Mouse (Mus musculus) embryo, embryonic 10.5 days (tissue): ENCODE measurements around the gene Sncb.
"Not testable (repeated sequence)": the region's sequence is repeated elsewhere in the genome, so short reads cannot be mapped to it uniquely, and the experiment has no call there.

ENCODE experiments used
- DNase-seq: peaks from one replicate; pipeline ENCODE4 v3.0.0-alpha.2; 2015; ENCODE audit warnings: low spot score

Gene Sncb

DNA sequence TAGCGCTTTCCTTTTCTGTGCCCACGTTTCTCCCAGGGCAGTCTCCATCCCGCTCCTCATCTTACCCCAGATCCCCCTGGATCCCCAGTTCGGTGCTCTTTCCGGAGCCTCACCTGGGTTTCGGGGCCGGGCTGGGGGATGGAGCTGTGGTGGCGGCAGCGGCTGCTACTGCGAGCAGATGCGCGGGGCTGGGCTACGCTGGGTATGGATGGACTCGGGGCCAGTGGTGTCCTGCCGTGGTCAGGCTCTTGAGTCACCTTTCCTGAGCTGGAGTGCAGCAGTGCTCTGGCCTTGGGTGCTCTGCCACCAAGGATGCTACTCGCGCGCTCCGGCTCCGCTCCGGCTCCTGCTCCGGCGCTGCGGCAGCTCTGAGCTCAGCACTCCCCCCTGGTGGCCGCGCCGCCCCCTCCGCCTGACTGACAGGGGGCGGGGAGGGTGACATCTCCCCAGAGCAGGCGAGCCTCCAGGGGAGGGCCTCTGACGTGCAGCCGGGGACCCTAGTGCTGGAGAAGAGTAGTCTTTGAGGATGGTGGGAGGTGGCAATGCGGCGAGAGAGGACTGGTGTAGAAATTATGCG lies at the start of gene Sncb:
TSS of gene Sncb (minus strand) at position 404 of the 577 bp plus-strand sequence.
- peak; percentile 74 for DNase-seq

DNA sequence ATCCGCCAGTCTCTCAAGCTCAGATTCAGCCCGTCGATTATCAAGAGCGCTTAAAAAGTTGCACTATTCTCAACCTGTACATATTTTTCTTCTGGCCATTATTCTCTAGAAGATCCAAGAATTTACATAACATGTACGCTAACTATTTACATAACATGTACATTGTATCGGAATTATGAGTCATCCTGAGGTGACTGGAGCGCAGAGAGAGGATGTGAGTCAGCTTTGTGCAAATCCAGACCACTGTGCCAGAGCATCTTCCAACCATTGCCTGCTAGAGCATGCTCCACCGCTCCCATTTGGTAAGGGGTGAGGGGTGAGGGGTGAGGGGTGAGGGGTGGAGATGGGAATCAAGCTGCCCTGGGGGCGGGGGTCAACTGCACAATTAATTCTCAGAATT lies 47.0 kb upstream of the Sncb start:
- no peak for DNase-seq

DNA sequence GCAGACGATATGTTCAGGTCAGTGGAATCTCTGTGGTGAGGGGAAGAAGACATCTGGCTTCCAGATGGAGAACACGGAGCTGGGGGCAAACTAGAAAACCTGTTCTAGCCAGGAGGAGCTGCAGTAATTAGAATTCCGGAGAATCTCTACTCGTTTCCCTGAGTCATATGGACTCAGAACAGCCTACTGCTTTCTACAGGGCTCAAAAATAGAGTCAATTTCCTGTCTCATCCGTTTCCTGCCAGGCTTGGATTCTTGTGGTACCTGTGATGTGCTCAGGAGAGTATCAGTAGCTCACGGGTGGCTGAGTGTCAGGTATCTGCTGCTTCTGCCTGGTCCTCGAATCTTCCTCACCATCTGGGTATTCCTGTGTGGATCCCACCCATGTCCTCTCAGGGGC lies 45.1 kb upstream of the Sncb start:
- no peak for DNase-seq

DNA sequence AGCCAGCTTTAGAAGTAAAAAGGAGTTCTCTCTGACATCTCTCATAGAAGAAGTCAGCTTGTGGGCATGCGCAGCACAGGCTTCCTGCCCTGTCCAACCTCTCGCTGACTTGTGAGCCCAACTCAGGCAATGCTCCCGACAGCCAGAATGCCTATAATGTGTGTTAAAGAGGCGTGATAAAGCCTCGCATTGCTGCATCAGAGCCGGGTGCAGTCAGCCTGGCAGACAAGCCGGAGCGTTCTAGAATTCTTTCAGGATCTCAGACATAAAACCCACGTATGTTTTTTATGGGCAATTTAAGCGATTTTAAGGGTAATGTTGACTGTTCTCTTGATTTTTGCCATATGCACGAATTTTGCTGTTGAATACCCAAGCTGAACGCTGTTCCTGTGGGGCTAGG lies 41.7 kb upstream of the Sncb start:
- DNase-seq = no peak

DNA sequence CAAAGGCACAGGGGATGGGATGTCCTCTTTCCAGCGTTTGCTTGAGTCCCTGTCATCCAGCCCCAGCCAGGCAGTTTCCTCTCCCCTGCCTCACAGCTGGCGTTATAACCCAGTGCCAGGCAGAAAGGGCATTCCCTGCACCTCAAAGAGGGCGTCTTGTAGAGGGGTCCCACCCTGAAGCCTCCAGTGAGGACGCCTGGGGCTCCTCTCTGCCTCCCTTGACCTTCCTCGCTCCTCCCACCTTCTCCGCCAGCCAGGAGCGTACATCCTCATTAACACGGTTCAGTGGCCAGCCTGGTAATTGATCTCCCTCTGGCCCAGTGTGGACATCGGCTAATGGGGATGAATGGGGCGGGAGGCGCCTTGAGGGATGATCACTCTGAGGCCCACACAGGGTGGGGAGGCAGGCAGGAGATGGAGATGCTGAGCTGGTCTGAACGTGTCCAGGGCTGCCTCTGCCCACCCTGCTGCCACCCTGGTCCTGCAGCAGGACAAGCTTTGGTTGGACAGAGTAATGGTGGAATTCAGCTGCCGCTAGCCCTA lies 40.1 kb upstream of the Sncb start:
- DNase-seq = peak; percentile 68

DNA sequence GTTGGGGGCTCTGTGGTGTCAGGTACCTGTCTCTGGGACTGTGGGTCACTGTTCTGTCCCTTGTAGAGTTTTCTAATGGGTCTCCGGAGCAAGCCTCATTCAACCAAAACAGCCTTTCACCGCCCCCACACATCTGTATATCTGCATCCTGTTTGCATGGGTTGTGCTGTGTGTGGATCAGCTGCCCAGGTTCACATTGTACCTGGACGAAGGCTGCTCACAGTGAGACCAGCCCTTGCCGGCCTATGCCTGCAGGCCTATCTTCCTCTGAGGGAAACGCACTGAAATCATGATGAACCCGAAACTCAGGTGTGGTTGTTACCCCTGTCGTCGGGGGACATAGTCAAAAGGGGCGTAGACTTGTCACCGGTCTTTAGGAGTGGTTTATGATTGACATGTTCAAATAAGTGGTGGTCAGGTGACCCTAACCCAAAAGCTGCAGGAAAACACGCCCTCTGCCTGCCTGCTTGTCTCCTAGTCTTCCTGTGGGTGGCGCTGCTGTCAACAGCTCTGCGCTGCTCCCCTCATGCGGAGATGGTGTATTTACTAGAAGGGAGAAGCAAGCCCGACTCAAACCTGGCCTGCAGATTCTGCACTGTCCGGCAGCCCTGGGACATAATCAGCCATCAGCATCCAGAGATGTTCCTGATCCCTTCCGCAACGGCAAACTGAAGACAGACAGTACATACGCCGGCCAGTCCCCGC lies 38.9 kb upstream of the Sncb start:
- DNase-seq = peak; percentile 73

DNA sequence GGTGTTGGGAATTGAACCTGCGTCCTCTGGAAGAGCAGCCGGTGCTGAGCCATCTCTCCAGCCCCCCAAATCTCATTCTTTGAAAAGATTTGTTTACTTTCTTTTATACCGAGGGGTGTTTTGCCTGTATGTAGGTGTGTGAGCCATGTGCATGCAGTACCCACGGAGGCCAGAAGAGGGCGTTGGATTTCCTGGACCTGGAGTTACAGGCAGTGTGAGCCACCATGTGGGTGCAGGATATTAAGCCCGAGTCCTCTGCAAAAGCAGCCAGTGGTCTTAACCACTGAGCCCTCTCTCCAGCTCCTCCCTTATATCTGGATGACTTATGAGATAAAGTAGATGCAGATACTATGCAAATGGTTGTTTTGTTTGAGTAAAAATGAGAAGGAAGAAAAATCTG lies 36.6 kb upstream of the Sncb start:
- DNase-seq = no peak

DNA sequence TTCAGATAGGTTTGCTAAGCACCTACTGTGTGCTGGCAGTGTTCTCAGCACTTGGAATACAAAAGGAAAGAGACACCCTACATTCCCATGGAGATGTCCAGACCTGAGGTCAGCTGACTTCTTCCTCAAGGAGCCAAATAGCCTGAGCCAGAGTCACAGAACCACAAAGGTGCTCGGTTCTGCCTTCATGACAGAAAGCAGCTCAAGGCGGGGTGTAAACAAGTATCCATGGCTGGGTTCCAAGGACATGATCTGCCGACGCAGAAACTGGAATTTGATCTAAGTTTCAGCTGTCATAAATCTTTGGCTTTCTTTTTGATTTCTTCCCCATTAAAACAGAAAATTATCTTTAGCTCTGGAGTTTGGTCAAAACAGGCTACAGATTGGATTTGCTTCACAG lies 33.8 kb upstream of the Sncb start:
- DNase-seq = no peak

DNA sequence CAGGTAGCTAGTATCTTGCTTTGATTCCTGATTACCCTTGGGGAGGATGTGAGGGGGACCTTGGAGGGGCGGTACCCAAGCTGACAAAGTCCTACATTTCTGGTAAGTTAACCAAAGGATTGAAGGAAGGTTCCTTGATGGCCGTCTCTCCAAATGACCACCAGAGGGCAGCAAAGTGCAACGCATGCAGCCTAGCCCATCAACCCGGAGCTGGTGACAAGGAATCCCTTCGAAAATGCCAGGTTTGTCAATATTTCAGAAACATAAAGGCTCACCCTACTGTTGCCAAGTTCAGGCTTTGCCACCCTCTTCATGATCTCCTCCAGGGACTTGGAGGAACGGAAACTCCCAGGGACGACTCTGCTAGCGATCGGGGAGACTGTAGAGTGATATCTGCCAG lies 33.3 kb upstream of the Sncb start:
- peak; percentile 89 for DNase-seq

DNA sequence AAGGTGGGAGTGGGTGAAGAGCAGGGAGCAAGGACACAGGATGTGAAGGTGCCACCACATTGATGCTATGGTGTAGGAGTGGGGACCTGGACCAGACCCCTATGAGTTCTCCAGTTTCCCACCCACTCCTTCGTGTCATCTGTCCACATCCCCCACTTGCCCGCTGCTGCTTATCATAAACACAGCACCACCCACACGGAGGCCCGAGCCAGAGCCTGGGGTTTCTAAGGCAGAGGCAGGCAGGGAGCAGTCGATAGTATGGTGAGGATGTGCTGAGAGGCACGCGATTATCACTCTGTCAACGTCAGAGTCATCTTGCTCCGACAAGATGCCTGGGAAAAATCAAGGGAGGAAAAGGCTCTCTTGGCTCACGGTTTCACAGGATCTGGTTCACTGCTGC lies 32.3 kb upstream of the Sncb start:
- no peak for DNase-seq

DNA sequence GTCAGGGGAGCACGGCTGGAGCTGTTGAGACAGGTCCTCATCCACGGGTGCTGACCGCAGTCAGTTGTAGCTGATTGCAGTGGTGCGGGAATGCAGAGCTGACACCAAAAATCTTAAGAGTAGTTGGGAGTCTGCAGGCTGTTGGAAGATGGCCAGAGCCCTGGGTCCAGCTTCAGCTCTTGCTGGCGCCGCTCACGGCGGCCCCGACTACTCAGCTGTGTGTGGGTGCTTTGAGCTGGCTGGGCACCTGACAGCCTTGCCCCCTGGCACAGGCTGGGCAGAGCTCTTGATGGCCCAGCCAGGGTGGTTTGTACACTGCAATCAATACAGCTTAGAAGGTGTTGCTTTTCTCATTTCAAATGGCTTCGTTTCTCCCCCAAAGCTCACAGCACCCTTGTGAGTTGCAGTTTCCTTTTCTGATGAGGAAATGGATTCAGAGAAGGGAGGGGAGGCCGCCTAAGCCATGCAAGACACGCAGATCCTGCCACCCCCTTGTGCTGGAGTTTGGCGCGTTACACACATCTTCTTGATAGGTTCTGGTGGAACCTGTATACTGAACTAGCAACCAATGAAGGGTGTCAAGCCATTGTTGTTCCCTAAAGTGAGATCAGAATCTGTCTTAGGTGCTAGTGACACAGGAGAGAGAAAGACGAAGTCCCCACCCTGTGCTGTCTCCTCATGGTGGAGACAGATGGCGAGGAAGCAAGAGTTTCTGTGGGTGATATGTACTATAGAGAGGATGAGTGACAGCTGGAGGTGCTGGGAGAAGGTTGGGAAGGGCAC lies 31.7 kb upstream of the Sncb start:
- no peak for DNase-seq

DNA sequence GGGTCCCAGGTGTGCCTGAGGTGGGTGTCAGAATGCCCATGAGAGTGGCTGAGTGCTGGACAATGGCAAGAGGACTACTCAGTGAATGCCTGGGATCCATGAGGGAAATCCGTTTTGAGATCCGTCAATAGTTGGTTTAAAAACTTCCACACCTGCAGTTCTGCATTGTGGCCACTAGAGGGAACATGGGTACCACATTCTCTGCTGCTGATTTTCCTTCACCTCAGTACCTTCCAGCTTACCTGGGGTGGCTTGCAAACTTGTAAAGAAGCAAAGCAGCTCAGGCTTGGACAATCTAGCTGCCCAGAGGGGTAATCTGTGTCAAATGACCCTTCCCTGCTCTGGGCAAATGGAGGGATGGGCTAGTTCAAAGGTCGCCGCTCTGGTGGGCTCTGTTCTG lies 31.0 kb upstream of the Sncb start:
- peak; percentile 80 for DNase-seq

DNA sequence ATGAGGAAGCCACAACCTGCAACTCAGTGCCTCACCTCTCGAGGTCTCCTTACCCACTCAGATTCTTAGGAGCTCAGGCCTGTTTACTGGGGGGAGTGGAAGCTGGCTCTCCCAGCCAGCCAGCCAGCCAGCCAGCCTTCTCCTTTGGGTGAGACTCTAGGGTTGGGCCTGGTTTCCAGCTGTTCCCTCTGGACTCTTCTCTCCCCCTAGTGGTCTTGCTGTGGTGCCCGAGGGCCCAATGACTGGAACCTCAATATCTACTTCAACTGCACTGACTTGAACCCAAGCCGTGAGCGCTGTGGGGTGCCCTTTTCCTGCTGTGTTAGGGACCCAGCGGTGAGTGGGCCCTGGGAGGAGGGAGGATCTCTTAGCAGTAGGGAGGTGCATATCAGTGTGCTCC lies 28.4 kb upstream of the Sncb start:
- DNase-seq = no peak

DNA sequence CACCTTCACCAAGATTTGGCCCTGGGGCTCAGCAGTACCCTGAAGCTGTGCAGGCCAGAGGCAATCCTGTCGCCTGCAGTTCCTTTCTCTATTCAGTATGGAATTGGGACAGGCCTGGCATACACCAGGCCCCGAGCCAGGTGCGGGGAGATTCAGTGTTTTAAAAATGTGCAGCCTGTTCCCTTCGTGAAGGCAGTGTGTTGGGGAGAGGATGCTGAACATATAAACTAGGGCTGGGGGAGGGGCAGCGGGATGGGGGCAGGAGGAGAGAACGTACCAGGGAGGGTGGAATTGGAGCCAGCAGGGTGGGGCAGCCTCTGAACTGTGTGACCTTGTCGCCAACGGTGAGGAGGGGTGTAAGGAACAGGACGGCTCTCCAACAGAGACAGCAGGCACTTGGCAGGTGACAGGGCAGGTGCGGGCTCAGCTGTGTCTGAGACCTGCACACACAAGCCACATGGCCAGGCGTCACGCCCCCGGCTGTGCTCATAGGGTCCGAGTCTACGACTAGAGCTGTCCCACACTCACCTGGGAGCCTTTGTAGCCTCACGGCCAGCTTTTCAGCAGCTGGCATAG lies 27.7 kb upstream of the Sncb start:
- DNase-seq = no peak

DNA sequence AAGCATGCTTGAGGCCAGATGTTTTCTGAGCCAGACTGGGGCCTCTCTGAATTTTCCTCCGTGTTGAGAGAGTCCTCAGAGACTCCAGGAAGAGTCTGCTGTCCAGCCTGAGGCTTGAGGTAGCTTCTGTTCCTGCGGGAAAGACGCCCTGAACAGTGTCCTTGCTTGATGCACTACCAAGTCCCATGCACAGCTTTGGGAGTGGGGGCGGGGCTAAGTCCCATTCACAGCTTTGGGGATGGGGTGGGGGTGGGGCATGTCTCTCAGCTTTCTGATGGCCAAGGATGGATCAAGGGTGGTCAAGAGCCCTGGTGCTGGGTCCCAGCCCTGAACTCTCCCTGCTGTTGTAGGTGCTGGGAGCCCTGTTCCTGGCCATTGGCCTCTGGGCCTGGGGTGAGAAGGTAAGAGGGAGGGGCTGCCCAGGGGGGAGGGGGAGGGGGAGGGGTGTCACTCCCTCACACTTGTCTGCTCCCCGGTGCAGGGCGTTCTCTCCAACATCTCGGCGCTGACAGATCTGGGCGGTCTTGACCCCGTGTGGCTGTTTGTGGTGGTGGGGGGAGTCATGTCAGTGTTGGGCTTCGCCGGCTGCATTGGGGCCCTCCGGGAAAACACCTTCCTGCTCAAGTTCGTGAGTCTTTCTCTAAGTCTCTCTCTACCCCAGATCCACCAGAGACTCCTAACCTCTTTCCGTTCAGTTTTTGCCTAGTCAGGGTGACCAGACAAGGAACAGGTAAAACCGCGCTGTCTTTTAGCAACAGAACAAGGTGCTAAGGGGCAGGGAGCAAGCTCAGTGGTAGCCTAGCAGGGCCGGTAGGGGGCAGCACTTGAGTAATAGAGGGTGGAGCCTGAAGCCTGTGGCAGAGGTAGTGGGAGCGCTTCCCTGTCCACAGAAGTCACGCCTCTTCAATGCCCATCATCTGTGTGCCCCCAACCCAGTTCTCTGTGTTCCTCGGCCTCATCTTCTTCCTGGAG lies 26.1 kb upstream of the Sncb start:
- DNase-seq = peak; percentile 38

DNA sequence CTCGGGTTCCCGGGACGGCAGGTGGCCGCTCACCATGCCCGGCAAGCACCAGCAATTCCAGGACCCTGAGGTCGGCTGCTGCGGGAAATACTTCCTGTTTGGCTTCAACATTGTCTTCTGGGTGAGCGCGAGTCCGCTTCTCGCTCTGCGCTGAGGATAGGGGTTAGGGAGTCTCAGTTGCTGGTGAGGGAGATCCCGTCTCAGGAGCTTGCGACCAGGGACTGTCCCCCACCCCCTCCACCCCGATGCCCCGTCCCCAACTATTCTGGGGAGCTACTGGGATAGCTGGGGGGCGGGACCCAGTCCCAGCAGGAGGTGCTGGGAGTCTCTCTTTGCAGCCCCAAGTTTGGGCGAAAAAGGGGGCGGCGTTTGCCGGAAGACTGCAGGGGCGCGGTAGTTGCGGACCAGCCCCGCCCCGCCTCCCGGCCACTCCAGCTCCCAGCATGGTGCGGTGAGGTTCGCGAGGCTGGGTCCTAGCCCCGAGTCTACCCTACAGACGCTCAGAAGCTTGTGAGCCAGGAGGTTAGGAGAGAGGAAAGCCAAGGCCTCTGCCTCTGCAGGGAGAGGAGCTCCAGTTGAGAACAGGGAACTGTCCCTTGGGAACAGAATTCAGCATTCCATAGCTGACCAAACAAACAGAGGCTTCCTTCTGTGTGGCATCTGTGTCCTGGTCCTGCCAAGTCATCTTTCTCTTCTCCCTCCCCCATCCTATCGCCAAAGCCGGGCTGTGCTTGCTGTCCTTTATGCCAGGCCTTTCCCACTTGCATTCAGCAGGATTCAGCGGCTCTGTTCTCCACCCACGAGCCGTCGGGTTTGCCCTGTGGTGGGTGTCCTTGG lies 23.4 kb upstream of the Sncb start:
- DNase-seq = peak; percentile 54

DNA sequence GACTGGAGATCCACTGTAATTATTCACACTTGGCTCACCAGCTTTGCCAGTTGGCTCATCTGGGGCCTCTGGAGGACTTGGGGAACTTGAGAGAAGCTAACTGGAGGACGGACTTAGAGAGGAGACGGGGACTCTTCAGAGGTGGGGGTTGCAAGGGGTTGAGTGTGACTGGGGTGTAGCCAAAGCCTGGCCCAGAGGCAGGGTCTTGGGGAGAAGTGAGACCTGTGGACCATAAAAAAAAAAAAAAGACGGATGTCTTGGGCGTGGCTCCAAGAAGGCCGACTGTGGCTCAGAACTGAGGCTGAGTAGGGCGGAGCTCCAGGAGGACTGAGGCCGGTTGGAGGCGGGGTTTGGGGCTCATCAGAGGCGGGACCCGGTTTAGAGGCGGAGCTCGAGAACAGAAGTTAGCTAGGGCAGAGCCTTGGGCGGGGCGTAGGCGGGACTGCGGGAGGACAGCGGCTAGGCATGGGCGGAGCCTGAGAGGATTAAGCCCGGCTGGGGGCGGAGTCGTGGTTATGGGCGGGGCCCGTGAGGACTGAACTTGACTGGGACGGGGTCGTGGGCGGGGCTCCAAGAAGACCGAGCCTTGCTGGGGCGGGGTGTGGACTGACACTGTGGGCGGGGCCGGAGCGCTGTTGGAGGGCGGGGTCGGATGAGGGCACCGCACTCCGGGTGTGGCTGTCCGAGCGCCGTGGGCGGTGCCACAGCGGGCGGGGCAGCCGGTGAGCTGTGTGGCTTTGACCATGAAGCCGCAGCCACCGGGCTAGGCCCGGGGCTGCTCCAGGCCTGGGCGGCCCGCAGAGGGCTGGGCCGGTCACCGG lies 22.6 kb upstream of the Sncb start, which contains the start of gene Tspan17:
TSS of gene Tspan17 (plus strand) at position 638 of the 821 bp plus-strand sequence.
- DNase-seq = peak; percentile 99

DNA sequence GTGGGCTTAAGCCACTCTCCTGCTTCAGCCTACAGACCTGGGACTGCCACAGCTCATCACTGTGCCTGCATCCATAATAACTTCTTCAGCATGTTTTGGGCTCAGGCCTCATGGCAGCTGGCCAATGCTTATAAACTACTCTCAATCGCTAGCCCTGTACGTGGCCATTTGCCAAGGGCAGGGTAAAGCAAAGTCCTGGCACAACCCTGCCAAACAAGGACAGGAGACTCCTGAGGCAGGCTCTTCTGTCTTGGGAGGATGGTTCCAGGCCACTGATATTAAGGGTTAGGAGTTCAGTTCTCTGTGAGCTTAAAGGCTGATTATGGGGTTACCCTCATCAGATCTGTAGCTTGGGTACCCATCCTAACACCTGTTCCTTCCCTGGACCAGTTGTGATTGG lies 21.2 kb upstream of the Sncb start:
- not testable (repeated sequence) for DNase-seq

DNA sequence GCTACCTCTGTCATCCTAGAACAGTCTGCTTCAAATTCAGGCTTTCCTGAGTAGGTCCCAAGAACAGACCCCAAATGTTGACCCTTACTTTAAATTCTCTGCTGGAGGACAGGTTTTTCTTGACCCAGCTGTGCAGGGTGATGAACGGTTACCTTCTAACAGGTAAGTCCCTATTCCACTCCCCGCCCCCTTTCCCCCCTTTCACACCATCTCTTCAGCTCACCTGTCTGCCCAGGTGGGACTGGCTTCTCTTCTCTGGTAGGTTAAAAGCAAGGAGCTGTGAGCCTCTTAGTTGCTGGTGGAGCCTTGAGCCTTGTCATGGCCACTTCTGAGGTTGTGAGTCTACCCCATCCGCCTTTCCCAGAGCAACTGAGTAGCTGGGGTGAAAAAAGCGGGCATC lies 17.3 kb upstream of the Sncb start, which contains the start of gene Eif4e1b:
TSS of gene Eif4e1b (plus strand) at position 301 of the 400 bp plus-strand sequence.
- no peak for DNase-seq
